In the genomic region with DNA sequence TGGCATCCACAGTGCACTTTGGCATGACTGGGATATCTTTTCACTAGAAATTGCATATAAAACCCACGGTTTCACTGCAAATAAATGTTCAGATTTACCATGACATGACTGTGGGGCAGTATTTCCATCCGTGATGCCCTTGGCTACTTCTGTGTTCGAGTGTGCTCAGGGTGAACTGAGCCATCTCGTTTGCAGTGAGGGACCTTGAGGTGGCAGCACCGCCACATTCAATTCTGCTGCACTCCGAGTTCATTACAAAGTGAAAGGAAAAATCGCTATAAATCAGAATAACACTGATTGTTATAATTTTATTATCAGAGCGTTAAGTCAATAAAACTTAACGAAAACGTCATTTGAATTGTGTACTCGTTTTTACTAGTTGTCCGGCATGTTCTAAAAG, we compare ENCODE assay signal across 12 mouse cellular contexts. TPM values are rescaled to one million over a fixed set of nuclear protein-coding genes. Genes with fewer than 3 reads are reported as not detected.
DNase-seq lines count a peak whose midpoint lies in the region; ATAC-seq and TF ChIP-seq lines count a peak whose summit lies in the region.
"Had no signal": no experiment of that assay in that cellular context is flagged by ENCODE, and none has a peak within 500 bp of the region (broad histone marks: within the 10 kb centered on the region; RNA-seq: fewer than 3 reads in every experiment).

No protein-coding gene starts in this region.

- 71% methylated on average over 12 of the region's 12 CpGs for WGBS in kidney, postnatal 0 days
- 79% methylated on average over 12 of the region's 12 CpGs for WGBS in midbrain, embryonic 14.5 days
- WGBS in midbrain, embryonic 16.5 days, result 73% methylated on average over 12 of the region's 12 CpGs

- H3K4me2 ChIP-seq in kidney, postnatal 0 days (ENCODE audit: low read length), result no peak overlapping the region
- no peak overlapping the region for H3K4me2 ChIP-seq in midbrain, embryonic 14.5 days (ENCODE audit: low read length)
- no peak overlapping the region for H3K4me2 ChIP-seq in midbrain, embryonic 16.5 days (ENCODE audit: low read length)
- H3K4me2 ChIP-seq: intestine, embryonic 15.5 days; limb, embryonic 12.5 days; lung, embryonic 15.5 days; neural tube, embryonic 15.5 days had no signal

- H3K4me1 ChIP-seq in kidney, postnatal 0 days (replicated peaks; ENCODE audit: insufficient read depth, low read length), result no peaks in the 10 kb centered on the region
- H3K4me1 ChIP-seq in midbrain, embryonic 14.5 days (ENCODE audit: control insufficient read depth, insufficient read depth, low read length), result no peaks in the 10 kb centered on the region
- H3K4me1 ChIP-seq in midbrain, embryonic 16.5 days (ENCODE audit: control insufficient read depth, insufficient read depth, low read length), result no peaks in the 10 kb centered on the region
- H3K4me1 ChIP-seq: intestine, embryonic 15.5 days; limb, embryonic 12.5 days; neural tube, embryonic 15.5 days had no signal

- H3K9me3 ChIP-seq in kidney, postnatal 0 days (replicated peaks; ENCODE audit: low read length), result no peaks in the 10 kb centered on the region
- no peaks in the 10 kb centered on the region for H3K9me3 ChIP-seq in midbrain, embryonic 14.5 days (ENCODE audit: control insufficient read depth, low read length)
- H3K9me3 ChIP-seq in midbrain, embryonic 16.5 days (replicated peaks; ENCODE audit: control insufficient read depth, low read length, poor library complexity, severe bottlenecking), result no peaks in the 10 kb centered on the region
- H3K9me3 ChIP-seq: intestine, embryonic 15.5 days; limb, embryonic 12.5 days; lung, embryonic 15.5 days had no signal

- no peaks in the 10 kb centered on the region for H3K36me3 ChIP-seq in kidney, postnatal 0 days (ENCODE audit: insufficient read depth, low read length)
- H3K36me3 ChIP-seq in midbrain, embryonic 14.5 days (ENCODE audit: control insufficient read depth, insufficient read depth, low read length), result no peaks in the 10 kb centered on the region
- H3K36me3 ChIP-seq in midbrain, embryonic 16.5 days (ENCODE audit: control insufficient read depth, insufficient read depth, low read length), result no peaks in the 10 kb centered on the region
- H3K36me3 ChIP-seq: intestine, embryonic 15.5 days; limb, embryonic 12.5 days; lung, embryonic 15.5 days; neural tube, embryonic 15.5 days had no signal

- H3K4me3 ChIP-seq in kidney, postnatal 0 days (replicated peaks; ENCODE audit: low read depth, low read length), result no peak overlapping the region
- no peak overlapping the region for H3K4me3 ChIP-seq in midbrain, embryonic 14.5 days (replicated peaks; ENCODE audit: low read depth, low read length)
- no peak overlapping the region for H3K4me3 ChIP-seq in midbrain, embryonic 16.5 days (ENCODE audit: low read depth, low read length)
- H3K4me3 ChIP-seq: intestine, embryonic 15.5 days; limb, embryonic 12.5 days; lung, embryonic 15.5 days; neural tube, embryonic 15.5 days had no signal

- ATAC-seq in kidney, postnatal 0 days (replicated peaks; ENCODE audit: low FRiP score, low read depth), result no peak
- no peak for ATAC-seq in midbrain, embryonic 14.5 days (ENCODE audit: low FRiP score, low TSS enrichment)
- no peak for ATAC-seq in midbrain, embryonic 16.5 days
- ATAC-seq in cerebellum, adult (ENCODE audit: insufficient number of reproducible peaks, low FRiP score, low TSS enrichment), result no peak
- ATAC-seq: intestine, embryonic 15.5 days had no signal

- H3K27me3 ChIP-seq in kidney, postnatal 0 days (ENCODE audit: insufficient read depth, low read length), result no peaks in the 10 kb centered on the region
- no peaks in the 10 kb centered on the region for H3K27me3 ChIP-seq in midbrain, embryonic 14.5 days (ENCODE audit: control insufficient read depth, insufficient read depth, low read length)
- no peaks in the 10 kb centered on the region for H3K27me3 ChIP-seq in midbrain, embryonic 16.5 days (ENCODE audit: control insufficient read depth, insufficient read depth, low read depth, low read length)
- H3K27me3 ChIP-seq: intestine, embryonic 15.5 days; limb, embryonic 12.5 days; lung, embryonic 15.5 days; neural tube, embryonic 15.5 days had no signal

- DNase-seq in kidney, postnatal 0 days (ENCODE audit: low spot score), result peak; percentile 11
- no peak for DNase-seq in kidney, adult 18-20 months
- peak; percentile 46 for DNase-seq in midbrain, embryonic 14.5 days
- DNase-seq in layer of hippocampus, adult 18-20 months (ENCODE audit: low spot score in 2 of 2), result peak; percentile 15 to 67
- DNase-seq in right cerebral cortex, postnatal 25 days, result peak; percentile 29
- DNase-seq: adrenal gland, postnatal 10 days had no signal

- H3K27ac ChIP-seq in kidney, postnatal 0 days, result no peak overlapping the region
- no peak overlapping the region for H3K27ac ChIP-seq in midbrain, embryonic 14.5 days (replicated peaks; ENCODE audit: low read depth, low read length)
- no peak overlapping the region for H3K27ac ChIP-seq in midbrain, embryonic 16.5 days (ENCODE audit: low read length)
- H3K27ac ChIP-seq: intestine, embryonic 15.5 days; limb, embryonic 12.5 days; lung, embryonic 15.5 days; neural tube, embryonic 15.5 days had no signal

- TF ChIP-seq CTCF in kidney, postnatal 0 days (IDR thresholded peaks at IDR 0.05; ENCODE audit: low read depth), result peak; percentile 39; the same call in 1 of the 2 replicates

- H3K9ac ChIP-seq in kidney, postnatal 0 days (ENCODE audit: low read depth, low read length), result no peak overlapping the region
- no peak overlapping the region for H3K9ac ChIP-seq in midbrain, embryonic 14.5 days (replicated peaks; ENCODE audit: low read length)
- no peak overlapping the region for H3K9ac ChIP-seq in midbrain, embryonic 16.5 days (ENCODE audit: low read depth, low read length)
- H3K9ac ChIP-seq: intestine, embryonic 15.5 days; limb, embryonic 12.5 days; lung, embryonic 15.5 days; neural tube, embryonic 15.5 days had no signal

RNA-seq across cellular contexts. Expression of a gene that starts 21.1 kb away (rescaled TPM):
- polyA plus RNA-seq in kidney, postnatal 0 days (2015; fragmentation: Nextera tagmentation; extraction: Ambion mirVana), result 12.2 TPM in 2 replicates
- polyA plus RNA-seq in midbrain, embryonic 14.5 days (2014; fragmentation: Nextera tagmentation; extraction: Ambion mirVana), result 14.2 and 14.7 TPM in 2 replicates
- polyA plus RNA-seq in midbrain, embryonic 16.5 days (2015; fragmentation: Nextera tagmentation; extraction: Ambion mirVana), result 11.3 and 13.5 TPM in 2 replicates
- total RNA-seq in layer of hippocampus, adult 18-20 months (2021), result 10 to 100 TPM; 30.6 to 33.6 TPM
